Comparison of ENCODE assay signal across 22 mouse cellular contexts in genomic region chr16:81695241-81695640, GRCm38 (mm10).
A peak's percentile ranks its signal among the peaks of the same experiment; 100 is the strongest.
DNase-seq lines count a peak whose midpoint lies in the region; ATAC-seq and TF ChIP-seq lines count a peak whose summit lies in the region.
"Had no signal": no experiment of that assay in that cellular context is flagged by ENCODE, and none has a peak within 500 bp of the region (broad histone marks: within the 10 kb centered on the region; RNA-seq: fewer than 3 reads in every experiment).

No protein-coding gene starts in this region.

- no peaks in the 10 kb centered on the region for H3K4me1 ChIP-seq in embryonic facial prominence, embryonic 14.5 days (ENCODE audit: control insufficient read depth, insufficient read depth, low read length)
- no peaks in the 10 kb centered on the region for H3K4me1 ChIP-seq in embryonic facial prominence, embryonic 10.5 days
- H3K4me1 ChIP-seq: embryonic facial prominence, embryonic 13.5 days; forebrain, embryonic 13.5 days; forebrain, embryonic 15.5 days had no signal

- no peak overlapping the region for H3K27ac ChIP-seq in embryonic facial prominence, embryonic 14.5 days (replicated peaks; ENCODE audit: low read depth, low read length)
- no peak overlapping the region for H3K27ac ChIP-seq in embryonic facial prominence, embryonic 10.5 days (replicated peaks)
- no peak overlapping the region for H3K27ac ChIP-seq in left cerebral cortex, adult 2 months
- H3K27ac ChIP-seq: embryonic facial prominence, embryonic 13.5 days; forebrain, embryonic 13.5 days; forebrain, embryonic 15.5 days had no signal

- H3K9ac ChIP-seq in embryonic facial prominence, embryonic 14.5 days (ENCODE audit: low read depth, low read length): no peak overlapping the region
- H3K9ac ChIP-seq: embryonic facial prominence, embryonic 13.5 days; forebrain, embryonic 13.5 days; forebrain, embryonic 15.5 days; forebrain, postnatal 0 days had no signal

- intact Hi-C loops in left cerebral cortex, postnatal 4 days (cut with DNase I): no loop called here
- intact Hi-C loops in left cerebral cortex, adult 2 months (cut with DNase I): no loop called here

- H3K27me3 ChIP-seq in embryonic facial prominence, embryonic 14.5 days (replicated peaks; ENCODE audit: control insufficient read depth, insufficient read depth, low read length): no peaks in the 10 kb centered on the region
- no peaks in the 10 kb centered on the region for H3K27me3 ChIP-seq in embryonic facial prominence, embryonic 10.5 days (replicated peaks; ENCODE audit: low read depth, poor library complexity, severe bottlenecking)
- H3K27me3 ChIP-seq: CH12.LX; embryonic facial prominence, embryonic 13.5 days; forebrain, embryonic 13.5 days; forebrain, embryonic 15.5 days; Patski had no signal

- DNase-seq in cerebellum, postnatal 10 days: peak; percentile 64 to 77
- DNase-seq in cerebellum, adult 8-10 months: no peak
- peak; percentile 4 for DNase-seq in embryonic facial prominence, embryonic 14.5 days (ENCODE audit: low spot score)
- DNase-seq in embryonic facial prominence, embryonic 10.5 days (ENCODE audit: low spot score): no peak
- DNase-seq in left cerebral cortex, postnatal 4 days: peak; percentile 35
- DNase-seq in left cerebral cortex, adult 2 months (ENCODE audit: extremely low spot score in 1 of 2, low spot score in 2 of 2): no peak
- DNase-seq: adrenal gland, adult 8-10 months; adrenal gland, postnatal 14 days; adrenal gland, postnatal 36 days; B cell, adult 2 months; cerebellum, adult 11 months; cerebellum, adult 18-20 months; cerebellum, adult 9-10 months; forebrain, postnatal 0 days had no signal

- 71% methylated on average over 3 of the region's 3 CpGs for WGBS in embryonic facial prominence, embryonic 14.5 days
- 88% methylated on average over 3 of the region's 3 CpGs for WGBS in embryonic facial prominence, embryonic 10.5 days

- H3K4me3 ChIP-seq in embryonic facial prominence, embryonic 14.5 days (ENCODE audit: low read depth, low read length): no peak overlapping the region
- no peak overlapping the region for H3K4me3 ChIP-seq in embryonic facial prominence, embryonic 10.5 days
- H3K4me3 ChIP-seq in left cerebral cortex, adult 2 months: no peak overlapping the region
- H3K4me3 ChIP-seq: embryonic facial prominence, embryonic 13.5 days; forebrain, embryonic 13.5 days; forebrain, embryonic 15.5 days had no signal

- H3K4me2 ChIP-seq in embryonic facial prominence, embryonic 14.5 days (ENCODE audit: low read depth, low read length): no peak overlapping the region
- H3K4me2 ChIP-seq: embryonic facial prominence, embryonic 13.5 days; forebrain, embryonic 13.5 days; forebrain, embryonic 15.5 days had no signal

- no peaks in the 10 kb centered on the region for H3K9me3 ChIP-seq in embryonic facial prominence, embryonic 14.5 days (ENCODE audit: control insufficient read depth, low read length)
- H3K9me3 ChIP-seq in embryonic facial prominence, embryonic 10.5 days: no peaks in the 10 kb centered on the region
- H3K9me3 ChIP-seq: embryonic facial prominence, embryonic 13.5 days; forebrain, embryonic 13.5 days; forebrain, embryonic 15.5 days; G1E had no signal

- ATAC-seq in embryonic facial prominence, embryonic 14.5 days (ENCODE audit: low read depth): no peak
- ATAC-seq: activated CD4-positive, CD25-positive, alpha-beta regulatory T cell, adult 4 months; CD4-positive, CD25-positive, alpha-beta regulatory T cell, adult 4 months; forebrain, embryonic 13.5 days; forebrain, embryonic 15.5 days; forebrain, postnatal 0 days; Patski had no signal

- no peaks in the 10 kb centered on the region for H3K36me3 ChIP-seq in embryonic facial prominence, embryonic 14.5 days (ENCODE audit: control insufficient read depth, insufficient read depth, low read length)
- no peaks in the 10 kb centered on the region for H3K36me3 ChIP-seq in embryonic facial prominence, embryonic 10.5 days (replicated peaks)
- H3K36me3 ChIP-seq: embryonic facial prominence, embryonic 13.5 days; forebrain, embryonic 15.5 days; G1E had no signal

- no peak for TF ChIP-seq CTCF in left cerebral cortex, adult 2 months (IDR thresholded peaks at IDR 0.05)

Comparison
In these comparisons a context has a peak if more than half of its experiments do, and no peak if none do; other contexts are left out.
1. DNase-seq: peak in cerebellum, postnatal 10 days (2 of 2), embryonic facial prominence, embryonic 14.5 days (single experiment) and left cerebral cortex, postnatal 4 days (single experiment); none in cerebellum, adult 8-10 months (single experiment), embryonic facial prominence, embryonic 10.5 days (single experiment) and left cerebral cortex, adult 2 months (0 of 2).